Mouse (Mus musculus) midbrain, embryonic 10.5 days (tissue): ENCODE measurements around the gene Mocs3. TPM values are rescaled to one million over a fixed set of nuclear protein-coding genes. Genes with fewer than 3 reads are reported as not detected.

Experiments used
- DNase-seq: peaks from one replicate; pipeline ENCODE4 v3.0.0-alpha.2; 2017; ENCODE audit warnings: low spot score
- H3K27ac ChIP-seq: fragments of 300-500 bp; sonication (generic); replicated peaks from 2 replicates; pipeline ENCODE4 v1.5.1; 2016; ENCODE audit warnings: mild to moderate bottlenecking
- H3K27me3 ChIP-seq: fragments of 300-500 bp; sonication (generic); 2 replicates; pipeline ENCODE4 v1.6.1; 2016; ENCODE audit warnings: low read depth, mild to moderate bottlenecking; ENCODE audit not compliant: poor library complexity, severe bottlenecking
- H3K36me3 ChIP-seq: fragments of 300-500 bp; sonication (generic); 2 replicates; pipeline ENCODE4 v1.6.1; 2016; ENCODE audit warnings: mild to moderate bottlenecking, moderate library complexity
- H3K4me1 ChIP-seq: fragments of 300-500 bp; sonication (generic); 2 replicates; pipeline ENCODE4 v1.6.1; 2016
- H3K4me3 ChIP-seq: fragments of 300-500 bp; sonication (generic); 2 replicates; pipeline ENCODE4 v1.5.1; 2016; ENCODE audit warnings: mild to moderate bottlenecking, moderate library complexity
- H3K9me3 ChIP-seq: fragments of 300-500 bp; sonication (generic); replicated peaks from 2 replicates; pipeline ENCODE4 v1.6.1; 2016; ENCODE audit warnings: mild to moderate bottlenecking
- WGBS: fragments of 180-500 bp; shearing (Covaris S2); methylation state at CpG from one replicate; pipeline ENCODE4 v1.1.7; 2016; 5-methylcytosine and 5-hydroxymethylcytosine counted together
- polyA plus RNA-seq: library from polyadenylated mRNA; unstranded; fragments of >200 nt; fragmentation: Nextera tagmentation; extraction: Ambion mirVana; gene quantifications from 2 replicates; pipeline ENCODE4 v1.2.1, GENCODE M21; 2016

Mocs3 gene
- polyA plus RNA-seq, 1 experiment from 2014 or later, result 6.9 TPM

- Histone ChIP-seq H3K27me3 (no peaks in the 10 kb centered on the region), H3K4me1 (peaks cover 24% of the 10 kb centered on the region), H3K4me3 (peak overlapping the region; percentile 100; the same call in 1 of the 2 replicates), H3K36me3 (peaks cover 75% of the 10 kb centered on the region), H3K27ac (peak overlapping the region; percentile 100), H3K9me3 (0 out of 2 replicates have a peak, but pooled peaks cover 5% of the 10 kb centered on the region)
- 95% methylated on average over 3 of the region's 3 CpGs for WGBS
- no peak for DNase-seq
Observed at GRCm38 (mm10) chr2:168207883-168208282, 22.5 kb upstream of the Mocs3 start.

DNA sequence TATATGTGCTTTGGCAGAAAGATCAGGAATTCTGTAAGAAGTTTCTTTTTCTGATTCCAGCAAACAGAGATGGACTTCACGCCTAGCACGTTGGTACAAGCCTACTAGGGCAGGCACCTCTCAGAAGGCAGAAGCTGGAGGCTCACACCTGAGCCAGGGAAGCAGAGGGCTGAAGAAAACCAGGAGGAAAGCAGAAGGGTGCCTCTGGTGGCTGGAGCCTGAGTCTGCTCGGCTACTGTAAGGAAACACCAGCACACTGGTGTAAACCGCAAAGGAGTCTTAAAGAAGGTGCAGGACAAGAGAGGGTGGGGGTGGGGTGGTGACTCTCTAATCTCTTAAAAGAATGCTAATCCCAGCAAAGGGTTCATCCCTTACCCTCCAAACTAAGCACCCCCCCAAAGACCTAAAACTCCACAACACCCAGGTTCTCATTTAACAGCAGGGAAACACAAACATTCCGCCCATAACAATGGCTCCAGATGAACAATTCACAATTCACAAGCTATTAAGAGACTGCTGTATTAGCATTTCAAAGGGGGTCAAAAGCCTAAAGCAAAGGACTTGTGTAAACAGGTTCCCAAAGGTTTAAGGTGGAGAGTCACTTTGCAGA, 16.5 kb upstream of the Mocs3 start:
- Histone ChIP-seq H3K9me3 (no peaks in the 10 kb centered on the region), H3K27ac (no peak overlapping the region), H3K27me3 (no peaks in the 10 kb centered on the region), H3K36me3 (peaks cover 99% of the 10 kb centered on the region), H3K4me3 (no peak overlapping the region), H3K4me1 (peaks cover 8% of the 10 kb centered on the region)
- WGBS, result 37% methylated on average over 5 of the region's 5 CpGs
- DNase-seq, result no peak

GRCm38 (mm10) chr2:168223326-168223725, 7.1 kb upstream of the Mocs3 start:
- Histone ChIP-seq H3K36me3 (peaks cover 81% of the 10 kb centered on the region), H3K27ac (no peak overlapping the region), H3K9me3 (no peaks in the 10 kb centered on the region), H3K4me1 (peaks cover 4% of the 10 kb centered on the region), H3K27me3 (no peaks in the 10 kb centered on the region), H3K4me3 (no peak overlapping the region)
- WGBS, result 89% methylated on average over 6 of the region's 6 CpGs
- no peak for DNase-seq

GRCm38 (mm10) chr2:168229116-168230025, 1.1 kb upstream of the Mocs3 start:
- peak overlapping the region; percentile 96 for H3K27ac ChIP-seq
- H3K36me3 ChIP-seq, result peaks cover 55% of the 10 kb centered on the region
- peak overlapping the region; percentile 90 for H3K4me3 ChIP-seq
- WGBS, result 23% methylated on average over 41 of the region's 41 CpGs
- H3K9me3 ChIP-seq, result no peaks in the 10 kb centered on the region
- DNase-seq, result peak; percentile 21
- no peaks in the 10 kb centered on the region for H3K27me3 ChIP-seq
- H3K4me1 ChIP-seq, result peaks cover 33% of the 10 kb centered on the region

GRCm38 (mm10) chr2:168230773-168231470, 500 bp downstream of the Mocs3 start:
- 3% methylated on average over 105 of the region's 105 CpGs for WGBS
- no peak for DNase-seq
- peaks cover 33% of the 10 kb centered on the region for H3K4me1 ChIP-seq
- H3K27me3 ChIP-seq, result no peaks in the 10 kb centered on the region
- H3K4me3 ChIP-seq, result peak overlapping the region; percentile 90
- peaks cover 43% of the 10 kb centered on the region for H3K36me3 ChIP-seq
- peak overlapping the region; percentile 96 for H3K27ac ChIP-seq
- no peaks in the 10 kb centered on the region for H3K9me3 ChIP-seq

DNA sequence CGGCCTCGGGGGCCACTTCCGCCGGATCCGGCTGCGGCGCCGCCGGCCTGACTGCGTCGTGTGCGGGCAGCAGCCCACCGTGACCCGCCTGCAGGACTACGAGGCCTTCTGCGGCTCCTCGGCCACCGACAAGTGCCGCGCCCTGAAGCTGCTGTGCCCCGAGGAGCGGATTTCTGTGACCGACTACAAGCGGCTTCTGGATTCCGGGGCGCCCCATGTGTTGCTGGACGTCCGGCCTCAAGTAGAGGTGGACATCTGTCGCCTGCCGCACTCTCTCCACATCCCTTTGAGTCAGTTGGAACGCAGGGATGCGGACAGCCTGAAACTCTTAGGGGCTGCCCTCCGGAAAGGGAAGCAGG, 1.0 kb downstream of the Mocs3 start:
- no peak for DNase-seq
- H3K4me1 ChIP-seq, result peaks cover 33% of the 10 kb centered on the region
- WGBS, result 68% methylated on average over 33 of the region's 33 CpGs
- peak overlapping the region; percentile 90 for H3K4me3 ChIP-seq
- H3K9me3 ChIP-seq, result no peaks in the 10 kb centered on the region
- peaks cover 38% of the 10 kb centered on the region for H3K36me3 ChIP-seq
- H3K27ac ChIP-seq, result no peak overlapping the region; the same call in 1 of the 2 replicates
- H3K27me3 ChIP-seq, result no peaks in the 10 kb centered on the region

- WGBS, result 93% methylated on average over 5 of the region's 5 CpGs
- DNase-seq, result no peak
- peaks cover 33% of the 10 kb centered on the region for H3K36me3 ChIP-seq
- no peak overlapping the region for H3K27ac ChIP-seq
- peaks cover 29% of the 10 kb centered on the region for H3K4me1 ChIP-seq
- H3K9me3 ChIP-seq, result no peaks in the 10 kb centered on the region
- no peaks in the 10 kb centered on the region for H3K27me3 ChIP-seq
- H3K4me3 ChIP-seq, result no peak overlapping the region
Observed at GRCm38 (mm10) chr2:168233286-168233685, 2.9 kb downstream of the Mocs3 start.

- H3K4me1 ChIP-seq, result no peaks in the 10 kb centered on the region
- WGBS, result 87% methylated on average over 4 of the region's 4 CpGs
- H3K36me3 ChIP-seq, result peaks cover 14% of the 10 kb centered on the region
- H3K27ac ChIP-seq, result no peak overlapping the region
- no peak overlapping the region for H3K4me3 ChIP-seq
- H3K9me3 ChIP-seq, result 0 out of 2 replicates have a peak, but pooled peaks cover 2% of the 10 kb centered on the region
- no peak for DNase-seq
- H3K27me3 ChIP-seq, result no peaks in the 10 kb centered on the region
Observed at GRCm38 (mm10) chr2:168238335-168238734, 7.9 kb downstream of the Mocs3 start.

GRCm38 (mm10) chr2:168242841-168243240, 12.4 kb downstream of the Mocs3 start:
- DNase-seq, result no peak
- no peaks in the 10 kb centered on the region for H3K4me1 ChIP-seq
- H3K36me3 ChIP-seq, result no peaks in the 10 kb centered on the region
- H3K27me3 ChIP-seq, result peaks cover 7% of the 10 kb centered on the region; the same call in 1 of the 2 replicates
- 0 out of 2 replicates have a peak, but pooled peaks cover 2% of the 10 kb centered on the region for H3K9me3 ChIP-seq
- no peak overlapping the region for H3K27ac ChIP-seq
- no peak overlapping the region for H3K4me3 ChIP-seq

DNA sequence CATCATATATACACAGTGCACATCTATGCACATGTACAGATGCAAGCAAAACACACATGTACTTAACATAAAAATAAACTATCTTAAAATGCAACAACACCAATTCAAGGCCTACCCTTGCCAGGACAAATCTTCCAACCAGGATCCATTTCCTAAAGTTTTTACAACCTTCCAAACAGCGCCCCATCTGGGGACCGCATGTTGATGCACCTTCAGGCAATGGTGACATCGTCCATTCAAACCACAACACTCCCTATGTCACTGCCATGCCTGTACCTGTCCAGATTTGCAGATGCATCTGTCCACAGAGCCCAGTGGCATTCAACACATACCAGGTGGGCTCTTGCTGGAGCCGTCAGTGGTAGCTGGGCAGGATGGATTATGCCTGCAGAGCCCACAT, 12.9 kb downstream of the Mocs3 start:
- Histone ChIP-seq H3K4me1 (no peaks in the 10 kb centered on the region), H3K4me3 (no peak overlapping the region), H3K9me3 (0 out of 2 replicates have a peak, but pooled peaks cover 2% of the 10 kb centered on the region), H3K36me3 (no peaks in the 10 kb centered on the region), H3K27ac (no peak overlapping the region), H3K27me3 (peaks cover 7% of the 10 kb centered on the region; the same call in 1 of the 2 replicates)
- 78% methylated on average over 4 of the region's 4 CpGs for WGBS
- no peak for DNase-seq

DNA sequence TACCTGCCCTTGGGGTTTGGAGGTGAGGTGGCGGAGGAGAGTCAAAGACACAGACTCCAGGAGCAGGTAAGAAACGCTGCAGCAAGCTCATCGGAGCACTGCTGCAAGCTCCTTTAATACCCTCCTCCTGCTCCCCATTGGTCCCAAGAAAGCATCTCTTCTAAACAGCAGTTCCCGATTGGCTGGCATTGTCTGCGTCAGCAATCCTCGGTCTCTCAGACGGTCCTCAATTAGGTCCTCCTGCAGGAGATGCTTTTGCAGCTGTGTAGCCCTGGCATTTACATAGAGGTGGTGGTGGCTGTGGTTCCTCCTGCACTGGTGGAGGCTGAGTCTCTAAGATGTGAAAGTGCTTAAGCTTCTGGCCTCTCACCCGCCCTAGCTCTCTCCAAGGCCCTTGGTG, 15.1 kb downstream of the Mocs3 start:
- Histone ChIP-seq H3K4me3 (no peak overlapping the region), H3K9me3 (no peaks in the 10 kb centered on the region), H3K36me3 (no peaks in the 10 kb centered on the region), H3K27me3 (peaks cover 7% of the 10 kb centered on the region; the same call in 1 of the 2 replicates), H3K4me1 (no peaks in the 10 kb centered on the region), H3K27ac (no peak overlapping the region)
- WGBS, result 39% methylated on average over 8 of the region's 8 CpGs
- DNase-seq, result no peak

DNA sequence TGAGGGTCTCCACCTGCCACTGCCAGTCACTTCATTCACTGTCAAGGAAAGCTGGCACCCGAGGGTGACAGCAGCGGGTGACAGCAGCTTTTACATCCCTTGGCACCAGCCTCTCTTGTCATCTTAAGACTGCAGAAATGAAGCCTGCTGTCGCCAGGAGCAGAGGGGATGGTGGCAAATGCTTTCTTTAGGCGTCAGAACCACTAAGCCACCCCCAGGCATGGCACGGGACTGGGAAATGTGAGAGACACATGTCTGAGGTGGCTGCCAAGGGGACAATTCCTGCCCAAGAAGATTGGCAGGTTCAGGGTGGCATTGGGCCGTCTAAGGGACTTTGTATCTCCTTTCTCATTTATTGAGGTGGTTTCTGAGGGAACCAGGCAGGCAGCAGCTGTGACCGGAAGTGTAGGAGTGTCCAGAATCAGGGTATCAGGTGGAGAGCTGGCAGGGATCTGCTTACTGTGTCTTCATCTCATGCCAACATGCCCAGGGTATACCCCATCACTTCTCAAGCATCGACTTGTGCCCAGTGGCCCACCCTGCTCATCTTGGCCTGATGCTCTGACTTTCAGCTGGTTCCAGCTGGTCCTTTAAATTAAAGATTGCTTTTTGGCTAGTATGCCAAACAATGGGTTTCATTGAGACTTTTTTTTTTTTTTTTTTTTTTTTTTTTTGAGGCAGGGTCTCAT, 17.9 kb downstream of the Mocs3 start:
- Histone ChIP-seq H3K9me3 (no peaks in the 10 kb centered on the region), H3K27me3 (peaks cover 15% of the 10 kb centered on the region), H3K4me1 (peaks cover 8% of the 10 kb centered on the region), H3K36me3 (no peaks in the 10 kb centered on the region), H3K27ac (no peak overlapping the region), H3K4me3 (no peak overlapping the region)
- WGBS, result 79% methylated on average over 8 of the region's 8 CpGs
- DNase-seq, result no peak
